Mouse (Mus musculus) brown adipose tissue, adult 24 weeks (tissue): Measurements from ENCODE around the gene 1810062G17Rik. TPM values are rescaled to one million over a fixed set of nuclear protein-coding genes. Genes with fewer than 3 reads are reported as not detected.

ENCODE experiments used
- H3K27ac ChIP-seq: fragments of 200-500 bp; replicated peaks from 2 replicates; pipeline ENCODE4 v1.5.1; 2012; ENCODE audit warnings: low read depth, mild to moderate bottlenecking, low read length
- H3K4me1 ChIP-seq: fragments of 200-500 bp; 2 replicates; pipeline ENCODE4 v1.6.1; 2012; ENCODE audit warnings: low read length, mixed read lengths; ENCODE audit not compliant: control insufficient read depth, insufficient read depth, insufficient read length
- H3K4me3 ChIP-seq: fragments of 200-500 bp; 2 replicates; pipeline ENCODE4 v1.5.1; 2012; ENCODE audit warnings: low read depth, mild to moderate bottlenecking, low read length, moderate library complexity; ENCODE audit not compliant: insufficient read depth
- polyA plus RNA-seq: library from polyadenylated mRNA; stranded (reverse); fragments of >200 nt; gene quantifications from 2 replicates; pipeline ENCODE4 v1.2.4, GENCODE M21; 2012; ENCODE audit not compliant: missing spikeins, insufficient read depth, insufficient read length

The 1810062G17Rik gene
- polyA plus RNA-seq, 1 experiment, result 3.8 TPM

DNA sequence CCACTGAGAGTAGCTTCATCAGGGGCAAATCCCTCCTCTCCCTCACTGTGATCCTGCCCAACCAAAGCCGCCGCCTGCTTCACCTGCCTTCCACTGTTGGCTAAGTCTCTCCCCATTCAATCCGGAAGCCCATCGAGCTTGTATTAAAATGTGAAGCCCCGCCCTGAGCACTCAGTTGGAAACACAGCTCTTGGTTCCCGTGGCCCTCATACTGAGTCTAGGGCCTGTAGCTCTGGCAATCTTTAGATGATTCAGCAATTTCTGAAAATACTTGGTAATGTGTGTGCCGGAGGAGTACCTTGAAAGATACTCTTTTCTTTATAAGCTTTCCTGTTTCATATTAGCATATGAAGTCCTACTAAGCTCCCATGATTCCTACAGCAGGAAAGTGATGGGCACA lies 10.2 kb upstream of the 1810062G17Rik start:
- no peak overlapping the region for H3K4me3 ChIP-seq

DNA sequence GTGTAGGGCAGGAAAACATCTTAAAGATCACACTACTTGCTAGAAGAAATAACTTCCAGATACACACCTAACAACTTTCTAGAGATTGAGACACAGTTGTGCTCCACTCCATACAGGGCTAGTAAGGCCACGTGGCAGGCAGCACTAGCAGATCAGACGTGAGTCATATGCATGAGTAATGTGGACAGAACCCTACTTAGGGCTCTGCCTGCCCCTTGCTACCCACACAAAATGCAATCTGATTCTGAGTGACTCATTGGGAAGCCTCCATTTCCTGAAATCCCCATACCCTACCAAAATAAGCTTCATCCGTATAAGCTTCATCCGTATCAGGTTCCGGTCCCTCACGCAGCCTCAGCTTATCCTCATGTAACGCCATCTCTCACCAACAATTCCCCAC lies 8.1 kb upstream of the 1810062G17Rik start:
- peaks cover 43% of the 10 kb centered on the region for H3K4me1 ChIP-seq
- H3K27ac ChIP-seq, result no peak overlapping the region
- no peak overlapping the region for H3K4me3 ChIP-seq

More for the DNA sequence above, 10.2 kb upstream of the 1810062G17Rik start:
- H3K27ac ChIP-seq, result no peak overlapping the region
- peaks cover 32% of the 10 kb centered on the region for H3K4me1 ChIP-seq

DNA sequence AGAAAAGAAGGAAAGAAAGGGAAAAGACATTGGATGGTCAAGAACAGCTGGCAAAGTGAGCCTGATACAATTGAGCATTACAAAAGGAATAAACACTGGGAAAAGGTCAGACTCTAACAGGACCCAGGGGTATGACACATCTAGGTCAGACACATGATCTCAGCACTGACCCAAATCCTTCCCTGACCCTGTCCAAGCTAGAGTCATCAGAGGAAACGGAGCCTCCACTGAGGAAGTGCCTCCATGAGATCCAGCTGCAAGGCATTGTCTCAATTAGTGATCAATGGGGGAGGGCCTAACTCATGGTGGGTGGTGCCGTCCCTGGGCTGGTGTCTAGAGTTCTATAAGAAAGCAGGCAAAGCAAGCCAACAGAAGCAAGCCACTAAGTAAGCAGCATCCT lies 6.9 kb upstream of the 1810062G17Rik start:
- Histone ChIP-seq H3K4me1 (peaks cover 46% of the 10 kb centered on the region), H3K27ac (peak overlapping the region; percentile 34; the same call in 1 of the 2 replicates), H3K4me3 (no peak overlapping the region)

DNA sequence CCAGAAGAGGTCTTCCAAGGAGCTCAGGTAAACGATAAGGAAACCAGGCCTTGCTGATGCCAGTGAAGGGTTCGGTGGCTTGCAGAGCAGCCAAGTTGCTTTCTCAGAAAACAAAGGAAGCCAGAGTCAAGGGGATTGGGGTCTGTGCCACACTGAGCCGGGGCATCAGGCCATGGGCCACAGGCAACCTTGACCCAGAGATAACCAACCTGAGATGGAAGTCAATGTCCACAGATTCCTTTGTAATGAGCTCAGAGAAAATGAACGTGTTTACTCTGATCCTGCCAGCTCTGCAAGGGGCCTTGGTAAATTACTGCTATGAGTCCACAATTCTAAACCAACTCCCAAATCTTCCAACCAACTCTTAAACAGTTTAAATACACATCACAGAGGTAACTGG lies 3.9 kb upstream of the 1810062G17Rik start:
- Histone ChIP-seq H3K4me3 (peak overlapping the region; percentile 12), H3K4me1 (peaks cover 43% of the 10 kb centered on the region), H3K27ac (no peak overlapping the region; the same call in 1 of the 2 replicates)

DNA sequence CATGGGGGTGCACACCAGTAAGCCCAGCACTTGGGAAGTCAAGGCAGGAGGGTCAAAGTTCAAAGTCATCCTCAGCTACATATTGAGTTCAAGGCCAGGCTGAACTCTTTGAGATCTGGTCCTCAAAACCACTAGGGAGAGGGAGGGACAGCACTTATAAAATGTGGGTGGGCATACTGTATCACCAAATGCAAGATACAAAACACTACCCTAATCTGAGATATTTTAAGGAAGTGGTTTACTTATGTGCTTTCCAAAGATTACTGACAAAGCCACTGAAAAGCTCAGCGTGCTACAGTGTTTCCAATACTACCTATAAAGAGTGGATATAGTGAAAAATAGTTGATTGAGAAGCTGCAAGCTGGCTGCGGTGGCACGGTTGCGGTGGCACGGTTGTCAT lies 2.5 kb upstream of the 1810062G17Rik start:
- Histone ChIP-seq H3K4me3 (peak overlapping the region; percentile 46), H3K27ac (0 out of 2 replicates have a peak overlapping the region, but pooled peaks have one; percentile 21), H3K4me1 (peaks cover 32% of the 10 kb centered on the region)

DNA sequence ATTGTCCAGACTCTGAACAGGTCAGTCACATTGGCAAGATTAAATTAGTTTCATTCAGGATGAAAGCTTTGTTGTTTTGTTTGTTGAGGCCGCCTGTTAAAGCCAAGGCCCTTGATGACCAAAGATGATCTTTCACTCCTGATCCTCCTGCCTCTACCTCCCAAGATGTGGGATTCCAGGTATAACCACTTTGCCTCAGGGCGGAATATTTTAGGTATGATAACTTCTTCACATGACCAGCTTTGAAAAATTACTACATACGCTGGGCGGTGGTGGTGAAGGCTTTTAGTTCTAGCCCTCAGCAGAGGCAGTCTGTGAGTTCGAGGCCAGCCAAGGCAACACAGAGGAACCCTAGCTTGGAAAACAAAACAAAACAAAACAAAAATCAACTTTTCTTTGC lies 1.3 kb upstream of the 1810062G17Rik start:
- Histone ChIP-seq H3K4me1 (peaks cover 27% of the 10 kb centered on the region), H3K4me3 (peak overlapping the region; percentile 76), H3K27ac (peak overlapping the region; percentile 85)

DNA sequence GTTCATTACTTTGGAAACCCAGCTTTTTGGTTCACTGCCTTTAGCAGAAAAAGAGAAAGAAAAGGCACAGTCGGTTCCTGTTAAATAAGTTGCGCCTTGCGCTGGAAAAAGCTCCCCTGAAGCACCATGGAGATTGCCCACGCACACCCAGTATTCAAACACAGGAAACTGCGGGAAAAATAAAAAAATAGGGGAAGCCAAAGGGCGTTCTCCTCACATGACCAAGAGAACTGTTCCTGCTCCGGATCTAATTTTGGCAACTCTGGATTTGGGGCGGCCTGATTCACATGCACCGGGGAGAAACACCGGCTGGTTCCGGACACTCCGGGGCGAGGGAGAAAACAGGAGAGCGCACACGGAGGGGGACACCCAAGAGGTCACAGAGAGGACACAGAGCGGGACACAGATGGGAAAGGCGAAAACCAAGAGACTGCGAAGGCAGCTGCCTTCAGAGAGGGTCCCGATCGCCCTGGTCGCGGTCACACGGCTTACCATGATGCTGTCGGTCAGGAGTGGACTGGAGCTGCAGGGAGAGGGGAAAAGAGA lies 726 bp upstream of the 1810062G17Rik start:
- H3K4me3 ChIP-seq, result peak overlapping the region; percentile 76
- peaks cover 23% of the 10 kb centered on the region for H3K4me1 ChIP-seq
- H3K27ac ChIP-seq, result peak overlapping the region; percentile 85

DNA sequence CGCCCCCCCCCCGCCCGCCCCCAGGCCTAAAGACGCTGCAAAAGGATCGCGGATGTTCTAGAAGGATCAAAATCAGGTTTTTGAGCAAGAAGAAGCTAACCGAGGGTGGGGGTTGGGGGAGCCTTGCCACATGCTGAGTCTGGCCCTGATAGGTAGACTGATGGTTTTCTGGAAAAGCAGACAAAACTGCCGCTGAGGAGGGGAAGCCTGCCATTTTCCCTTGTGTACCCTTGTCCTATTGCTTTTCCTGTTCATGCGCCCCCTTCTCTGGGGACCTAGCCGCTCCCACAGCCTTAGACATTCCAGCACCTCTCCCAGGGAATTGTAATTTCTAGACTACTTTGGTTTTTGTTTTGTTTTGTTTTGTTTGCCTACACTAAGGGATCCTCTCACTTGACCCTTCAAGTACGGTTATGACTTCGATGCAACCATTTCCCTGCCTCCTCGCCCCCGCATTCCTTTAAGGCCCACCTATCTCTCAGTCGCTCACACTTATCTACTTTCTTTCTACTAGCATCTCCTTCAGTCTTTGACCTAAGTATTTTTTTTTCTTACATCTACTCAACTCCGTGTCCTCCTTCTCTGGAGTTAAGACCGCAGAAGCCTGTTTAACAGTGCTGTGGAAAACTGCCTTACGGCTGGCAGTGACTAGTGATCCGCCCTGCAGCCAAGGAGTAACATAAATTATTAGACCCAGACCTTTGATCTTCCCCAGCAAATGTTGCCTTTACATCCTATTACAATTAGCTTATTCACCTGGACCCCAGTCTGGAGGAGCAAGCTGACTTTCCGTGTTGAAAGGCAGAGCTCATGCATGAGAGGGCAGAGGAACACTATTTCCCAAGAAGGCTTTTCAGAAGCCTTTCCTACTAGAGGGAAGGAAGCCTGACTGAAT lies 771 bp downstream of the 1810062G17Rik start:
- peak overlapping the region; percentile 76 for H3K4me3 ChIP-seq
- H3K27ac ChIP-seq, result peak overlapping the region; percentile 77
- peaks cover 17% of the 10 kb centered on the region for H3K4me1 ChIP-seq

DNA sequence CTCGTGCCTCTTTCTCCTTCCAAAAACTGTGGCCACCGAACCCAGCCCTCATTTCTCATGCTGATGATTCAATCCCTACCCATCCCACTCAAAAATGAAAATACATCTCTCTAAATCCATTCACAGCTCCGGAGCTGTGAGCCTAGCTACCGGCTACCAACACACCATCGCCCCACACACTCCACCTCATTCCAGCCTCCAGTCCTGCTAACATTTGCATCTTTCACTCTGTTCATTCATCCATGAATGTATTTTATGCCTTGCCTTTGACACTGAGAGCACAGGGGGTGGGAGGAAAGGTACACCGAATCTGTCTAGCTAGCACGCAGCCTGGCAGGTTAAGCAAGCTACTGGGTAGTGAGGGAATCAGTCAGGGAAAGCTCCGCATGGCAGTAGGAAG lies 3.0 kb downstream of the 1810062G17Rik start:
- peaks cover 11% of the 10 kb centered on the region for H3K4me1 ChIP-seq
- no peak overlapping the region for H3K4me3 ChIP-seq
- no peak overlapping the region for H3K27ac ChIP-seq

DNA sequence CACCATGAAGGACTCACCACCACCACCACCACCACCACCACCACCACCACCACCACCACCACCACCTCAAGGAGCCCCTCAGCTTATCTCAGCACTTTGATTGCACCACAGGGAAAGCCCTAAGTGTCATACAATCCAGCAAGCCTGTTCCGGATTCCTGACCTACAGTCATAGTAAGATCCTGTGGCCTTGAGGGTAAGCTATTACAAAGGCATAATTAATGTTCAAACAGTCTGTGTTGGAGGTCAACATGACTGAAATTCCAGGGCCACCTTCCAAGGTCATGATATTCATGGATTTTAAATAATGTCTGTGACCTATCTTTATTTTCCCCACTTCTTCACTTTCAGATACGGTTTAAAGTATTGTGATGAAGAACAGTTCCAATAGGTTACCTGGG lies 4.7 kb downstream of the 1810062G17Rik start:
- no peak overlapping the region for H3K4me3 ChIP-seq
- H3K4me1 ChIP-seq, result peaks cover 8% of the 10 kb centered on the region; the same call in 1 of the 2 replicates
- H3K27ac ChIP-seq, result peak overlapping the region; percentile 73

DNA sequence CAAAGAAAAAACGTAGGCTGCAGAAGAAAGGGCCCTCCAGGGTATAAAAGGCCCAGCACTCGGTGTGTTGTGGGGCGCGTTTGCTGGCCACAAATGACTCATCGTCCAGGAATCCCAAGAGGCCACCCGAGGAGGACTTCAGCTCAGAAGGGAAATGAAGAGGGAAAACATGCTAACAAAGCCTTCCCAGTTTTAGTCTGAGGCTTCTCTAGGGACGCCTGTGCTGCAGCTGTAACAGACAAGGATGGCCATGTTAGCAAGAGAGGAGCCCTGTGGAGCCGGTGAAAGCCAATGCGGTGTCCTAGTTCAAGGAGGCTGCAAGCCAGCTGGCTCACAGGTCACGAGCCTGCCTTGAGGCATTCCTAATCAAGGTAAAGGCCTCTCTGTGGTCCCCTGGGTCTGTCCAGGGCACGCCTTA lies 6.0 kb downstream of the 1810062G17Rik start:
- H3K4me1 ChIP-seq, result peaks cover 8% of the 10 kb centered on the region; the same call in 1 of the 2 replicates
- no peak overlapping the region for H3K27ac ChIP-seq
- no peak overlapping the region for H3K4me3 ChIP-seq

DNA sequence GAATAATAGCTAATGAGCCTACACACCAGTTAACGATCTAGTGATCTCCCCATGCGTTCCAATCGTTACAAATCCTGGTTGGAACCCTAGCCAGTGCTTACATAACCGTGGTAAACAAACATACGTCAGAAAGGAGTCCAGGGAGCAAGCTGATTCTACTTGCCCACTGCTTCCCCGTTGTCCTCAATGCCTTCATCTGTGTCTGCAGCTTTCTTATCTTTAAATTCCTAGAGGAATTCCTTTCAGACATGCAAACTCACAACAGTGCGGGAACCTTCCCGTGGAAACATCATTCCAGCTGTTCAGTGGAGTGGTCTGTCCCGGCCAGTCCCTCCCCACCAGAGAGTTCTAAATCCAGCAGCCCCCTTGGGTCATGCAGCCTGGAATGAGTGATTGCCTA lies 7.2 kb downstream of the 1810062G17Rik start:
- Histone ChIP-seq H3K4me1 (peaks cover 8% of the 10 kb centered on the region; the same call in 1 of the 2 replicates), H3K27ac (peak overlapping the region; percentile 5; the same call in 1 of the 2 replicates), H3K4me3 (no peak overlapping the region)

DNA sequence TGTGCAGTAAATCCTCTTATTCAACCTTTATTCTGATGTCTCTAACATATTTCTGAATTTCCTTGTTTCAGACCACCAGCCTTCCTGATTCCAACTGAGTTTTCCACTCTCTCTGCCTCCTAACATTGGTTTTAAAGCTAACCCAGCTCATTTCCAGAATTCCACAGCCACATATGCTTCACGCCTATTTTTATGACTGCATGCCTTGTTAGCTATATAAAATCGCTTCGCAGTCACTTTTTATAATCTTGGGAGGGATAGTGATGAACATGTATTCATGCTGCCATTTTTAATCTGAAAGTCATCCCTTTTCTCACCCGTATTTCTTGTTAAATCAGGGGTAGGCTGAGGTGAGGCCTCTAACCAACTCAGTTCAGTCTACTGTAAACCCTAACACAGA lies 8.6 kb downstream of the 1810062G17Rik start:
- 0 out of 2 replicates have a peak overlapping the region, but pooled peaks have one; percentile 3 for H3K27ac ChIP-seq
- no peak overlapping the region for H3K4me3 ChIP-seq
- H3K4me1 ChIP-seq, result peaks cover 8% of the 10 kb centered on the region; the same call in 1 of the 2 replicates

DNA sequence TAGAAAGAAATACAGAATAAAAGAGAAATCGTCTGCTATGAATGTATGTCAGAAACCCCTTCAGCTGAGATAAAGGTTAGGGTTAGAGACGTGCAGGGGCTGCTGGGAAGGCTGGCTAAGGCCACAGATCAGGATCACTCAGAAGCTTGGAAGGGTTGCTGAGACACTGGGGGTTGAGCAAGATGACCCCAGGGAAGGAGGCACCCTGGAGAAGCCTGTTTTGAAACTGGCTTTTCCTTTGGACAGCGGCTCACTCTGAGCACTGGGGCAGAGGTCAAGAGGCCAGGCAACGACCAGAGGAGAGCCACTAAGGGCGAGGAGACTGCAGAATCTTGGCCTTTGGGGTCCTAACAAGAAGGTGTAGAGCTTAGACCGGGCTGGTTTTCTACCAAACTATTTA lies 10.4 kb downstream of the 1810062G17Rik start:
- Histone ChIP-seq H3K4me3 (no peak overlapping the region), H3K4me1 (0 out of 2 replicates have a peak, but pooled peaks cover 2% of the 10 kb centered on the region), H3K27ac (peak overlapping the region; percentile 50)

DNA sequence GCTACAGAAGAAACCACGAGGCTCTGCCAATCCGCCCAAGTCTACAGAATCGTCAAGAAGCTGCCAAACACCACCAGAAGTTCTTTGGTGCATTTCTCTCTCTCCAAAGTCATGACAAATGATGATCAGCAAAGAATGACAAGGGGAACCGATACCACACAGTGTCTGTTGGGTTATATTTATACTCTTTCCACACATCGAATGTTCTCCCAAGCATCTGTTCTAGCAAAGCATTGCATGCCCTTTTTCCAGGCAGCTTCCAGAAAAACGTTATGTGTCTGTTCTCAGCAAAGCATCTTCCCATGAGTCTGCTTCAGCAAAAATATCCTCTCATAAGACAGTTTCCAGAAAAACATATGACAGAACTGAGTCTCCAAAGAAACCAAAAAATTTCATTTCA lies 11.1 kb downstream of the 1810062G17Rik start:
- Histone ChIP-seq H3K27ac (peak overlapping the region; percentile 50), H3K4me3 (no peak overlapping the region), H3K4me1 (0 out of 2 replicates have a peak, but pooled peaks cover 2% of the 10 kb centered on the region)
